In the genomic region with DNA sequence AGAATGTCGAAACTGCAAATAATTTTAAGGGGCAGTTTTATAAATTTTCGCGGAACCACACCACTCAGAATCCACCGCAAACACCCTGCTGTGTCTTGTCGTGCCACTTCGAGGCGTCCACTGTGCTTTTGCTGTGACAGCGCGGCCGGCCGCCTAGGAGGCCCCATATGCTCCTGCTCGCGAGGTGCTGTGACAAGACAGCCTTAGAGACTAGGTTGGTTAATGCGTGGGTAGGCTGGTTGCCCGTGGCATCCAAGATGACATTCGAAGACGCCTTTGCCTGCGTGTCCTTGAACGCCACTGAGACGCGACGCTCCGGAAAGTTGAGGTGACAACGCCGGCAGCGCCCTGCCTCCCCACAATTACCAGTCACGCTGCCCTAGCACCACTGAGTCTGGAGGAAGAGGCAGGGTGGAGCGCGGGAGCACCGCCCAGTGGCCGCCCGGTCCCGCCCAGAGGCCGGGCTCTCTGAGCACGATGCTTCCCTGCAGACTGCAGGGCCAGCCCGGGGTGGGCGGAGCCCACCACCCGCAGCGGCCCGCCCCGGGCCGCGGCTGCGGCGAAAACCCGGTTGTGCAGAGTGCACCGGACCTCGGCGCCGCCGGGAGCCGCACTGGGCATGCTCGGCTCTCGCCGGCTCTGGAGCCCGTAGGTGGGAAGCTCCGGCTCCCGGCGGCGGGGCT, we compare ENCODE assay signal across 8 mouse cellular contexts. TPM values are rescaled to one million over a fixed set of nuclear protein-coding genes. Genes with fewer than 3 reads are reported as not detected.
A peak's percentile ranks its signal among the peaks of the same experiment; 100 is the strongest.
DNase-seq lines count a peak whose midpoint lies in the region; ATAC-seq lines count a peak whose summit lies in the region.

Mfap3l (plus strand) TSS at position 578 of the 683 bp plus-strand sequence.

- ATAC-seq in embryonic facial prominence, embryonic 11.5 days (replicated peaks; ENCODE audit: insufficient number of reproducible peaks, low FRiP score, low TSS enrichment, low read depth), result peak; percentile 98
- ATAC-seq in intestine, embryonic 16.5 days, result peak; percentile 100

- H3K27me3 ChIP-seq in embryonic facial prominence, embryonic 11.5 days (ENCODE audit: control insufficient read depth, insufficient read depth, low read length), result no peaks in the 10 kb centered on the region
- peaks cover 3% of the 10 kb centered on the region; the same call in 1 of the 2 replicates for H3K27me3 ChIP-seq in intestine, embryonic 16.5 days (replicated peaks; ENCODE audit: control insufficient read depth, insufficient read depth, low read length)

- no peaks in the 10 kb centered on the region for H3K36me3 ChIP-seq in embryonic facial prominence, embryonic 11.5 days (replicated peaks; ENCODE audit: control insufficient read depth, insufficient read depth, low read depth, low read length)
- H3K36me3 ChIP-seq in intestine, embryonic 16.5 days (ENCODE audit: control insufficient read depth, insufficient read depth, low read length), result no peaks in the 10 kb centered on the region

- no peaks in the 10 kb centered on the region for H3K9me3 ChIP-seq in embryonic facial prominence, embryonic 11.5 days (replicated peaks; ENCODE audit: control insufficient read depth, low read length)
- no peaks in the 10 kb centered on the region for H3K9me3 ChIP-seq in intestine, embryonic 16.5 days (ENCODE audit: control insufficient read depth, low read length)

- intact Hi-C loops in left cerebral cortex, postnatal 25 days (cut with DNase I), result loop anchor here (1.0 to 10.0 kb wide), 3 partner anchors 142 to 360 kb away; partner anchors contain the start of gene Nek1

- peak within 1 kb of the TSS; percentile 98 for H3K4me2 ChIP-seq in embryonic facial prominence, embryonic 11.5 days (ENCODE audit: low read depth, low read length)
- peak within 1 kb of the TSS; percentile 80 for H3K4me2 ChIP-seq in intestine, embryonic 16.5 days (ENCODE audit: low read depth, low read length)

- peak within 1 kb of the TSS; percentile 53 for H3K4me3 ChIP-seq in embryonic facial prominence, embryonic 11.5 days (ENCODE audit: low read depth, low read length)
- peak within 1 kb of the TSS; percentile 60 for H3K4me3 ChIP-seq in intestine, embryonic 16.5 days (ENCODE audit: low read length)

- H3K27ac ChIP-seq in embryonic facial prominence, embryonic 11.5 days (replicated peaks; ENCODE audit: low read depth, low read length), result no peak within 1 kb of the TSS
- H3K27ac ChIP-seq in intestine, embryonic 16.5 days (ENCODE audit: low read length), result peak within 1 kb of the TSS; percentile 46; the same call in 1 of the 2 replicates

- WGBS in embryonic facial prominence, embryonic 11.5 days, result under 1% methylated on average over 57 of the region's 60 CpGs
- WGBS in intestine, embryonic 16.5 days, result under 1% methylated on average over 60 of the region's 60 CpGs

- DNase-seq in adrenal gland, postnatal 25 days, result peak; percentile 90
- DNase-seq in embryonic facial prominence, embryonic 11.5 days (ENCODE audit: low spot score), result peak; percentile 92
- peak; percentile 71 for DNase-seq in gonadal fat pad, adult 2 months (ENCODE audit: low read depth)
- peak; percentile 92 to 97 for DNase-seq in left cerebral cortex, postnatal 25 days (ENCODE audit: low spot score in 2 of 2)
- peak; percentile 97 for DNase-seq in mesoderm, embryonic 11.5 days (ENCODE audit: low read depth, low spot score)
- peak; percentile 94 for DNase-seq in right cerebral cortex, postnatal 25 days
- DNase-seq in urinary bladder, postnatal 4 days (ENCODE audit: low spot score in 2 of 2), result peak; percentile 86 to 88

- H3K9ac ChIP-seq in embryonic facial prominence, embryonic 11.5 days (replicated peaks; ENCODE audit: low read length), result peak within 1 kb of the TSS; percentile 51
- peak within 1 kb of the TSS; percentile 66 for H3K9ac ChIP-seq in intestine, embryonic 16.5 days (ENCODE audit: low read depth, low read length)

- H3K4me1 ChIP-seq in embryonic facial prominence, embryonic 11.5 days (ENCODE audit: control insufficient read depth, insufficient read depth, low read length), result no peaks in the 10 kb centered on the region
- peaks cover 7% of the 10 kb centered on the region for H3K4me1 ChIP-seq in intestine, embryonic 16.5 days (ENCODE audit: control insufficient read depth, insufficient read depth, low read length)

RNA-seq across cellular contexts. Expression of gene Mfap3l, which starts in this region (rescaled TPM):
- total RNA-seq in adrenal gland, postnatal 25 days (2021), result 2.5 and 2.6 TPM in 2 replicates
- polyA plus RNA-seq in embryonic facial prominence, embryonic 11.5 days (2014; fragmentation: Nextera tagmentation; extraction: Ambion mirVana), result 1.3 and 2.0 TPM in 2 replicates
- polyA plus RNA-seq in gonadal fat pad, adult 2 months (2012; rRNA removed), result 24.9 and 30.9 TPM in 2 replicates
- 0.78 and 0.99 TPM in 2 replicates for polyA plus RNA-seq in intestine, embryonic 16.5 days (2015; fragmentation: Nextera tagmentation; extraction: Ambion mirVana)
- 10 to 100 TPM; 49.8 to 57.8 TPM for total RNA-seq in left cerebral cortex, postnatal 25 days (2021)

Comparison
In these comparisons a context has a peak if more than half of its experiments do, and no peak if none do; other contexts are left out.
1. RNA of gene Mfap3l (total RNA-seq): 49.8 to 57.8 TPM in left cerebral cortex, postnatal 25 days; 2.5 to 2.6 TPM in adrenal gland, postnatal 25 days; every median in the first group is over 10 times any median in the second.
2. Peak in ATAC-seq, H3K4me3 ChIP-seq, H3K27ac ChIP-seq, H3K9ac ChIP-seq and H3K4me2 ChIP-seq in intestine, embryonic 16.5 days; RNA of the gene not detected or under 1 TPM.
3. Peak in every context shown above with its lines, with median percentiles within 50 percentile points of each other: DNase-seq.